Comparison of ENCODE assay signal across 22 mouse cellular contexts in the genomic region with DNA sequence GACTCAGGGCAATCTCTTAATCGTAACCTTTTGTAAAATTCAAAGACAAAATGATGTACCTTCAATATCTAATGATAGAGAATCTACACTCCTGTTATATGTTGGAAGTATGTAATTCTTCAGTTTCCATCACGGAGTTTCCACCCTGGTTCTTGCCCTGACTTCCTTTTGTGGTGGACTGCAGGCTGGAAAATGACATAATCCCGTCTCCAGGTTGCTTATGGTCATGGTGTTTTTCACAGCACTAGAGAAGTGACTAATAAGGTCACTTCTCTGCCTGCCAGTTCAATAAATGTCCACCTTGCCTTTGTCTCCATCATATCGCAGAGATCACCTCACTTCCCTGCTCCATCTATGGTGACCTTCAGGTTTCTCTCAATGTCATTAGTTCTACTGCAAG.
"Had no signal": no experiment of that assay in that cellular context is flagged by ENCODE, and none has a peak within 500 bp of the region (broad histone marks: within the 10 kb centered on the region; RNA-seq: fewer than 3 reads in every experiment).

No protein-coding gene starts in this region.

- H3K4me3 ChIP-seq: heart, embryonic 13.5 days; heart, embryonic 15.5 days; hindbrain, embryonic 13.5 days; hindbrain, embryonic 15.5 days; layer of hippocampus, adult 2 months; left cerebral cortex, adult 2 months; limb, embryonic 10.5 days; limb, embryonic 12.5 days had no signal

- H3K27ac ChIP-seq: heart, embryonic 13.5 days; heart, embryonic 15.5 days; hindbrain, embryonic 13.5 days; hindbrain, embryonic 15.5 days; hindbrain, postnatal 0 days; layer of hippocampus, adult 2 months; left cerebral cortex, adult 2 months; limb, embryonic 10.5 days; limb, embryonic 12.5 days had no signal

- H3K4me2 ChIP-seq: heart, embryonic 11.5 days; heart, embryonic 13.5 days; heart, embryonic 15.5 days; hindbrain, embryonic 13.5 days; hindbrain, embryonic 15.5 days; limb, embryonic 12.5 days had no signal

- DNase-seq: gastrocnemius, postnatal 14 days; gastrocnemius, postnatal 36 days; heart, adult 18-20 months; heart, postnatal 14 days; heart, postnatal 36 days; kidney, adult 18-20 months; kidney, adult 8-10 months; kidney, postnatal 10 days; kidney, postnatal 25 days; kidney, postnatal 4 days; liver had no signal

- H3K36me3 ChIP-seq: heart, embryonic 13.5 days; heart, embryonic 15.5 days; hindbrain, embryonic 13.5 days; hindbrain, embryonic 15.5 days; limb, embryonic 10.5 days; limb, embryonic 12.5 days had no signal

- H3K27me3 ChIP-seq: heart, embryonic 13.5 days; heart, embryonic 15.5 days; hindbrain, embryonic 13.5 days; hindbrain, embryonic 15.5 days; limb, embryonic 12.5 days had no signal

- H3K9ac ChIP-seq: heart, embryonic 13.5 days; heart, embryonic 15.5 days; hindbrain, embryonic 13.5 days; hindbrain, embryonic 15.5 days; limb, embryonic 12.5 days had no signal

- H3K4me1 ChIP-seq: hindbrain, embryonic 13.5 days; hindbrain, embryonic 15.5 days had no signal

- ATAC-seq: hindbrain, postnatal 0 days; intestine, postnatal 0 days had no signal

- H3K9me3 ChIP-seq: heart, embryonic 13.5 days; heart, embryonic 15.5 days; hindbrain, embryonic 13.5 days; hindbrain, embryonic 15.5 days; limb, embryonic 10.5 days; limb, embryonic 12.5 days had no signal
